Mouse (Mus musculus) bone marrow, adult 2 months (tissue): ENCODE measurements around the gene Znrf2.

Experiments
- CTCF ChIP-seq: fragments of 200-500 bp; IDR thresholded peaks from 2 replicates; pipeline ENCODE4 v1.5.1; 2011; ENCODE audit warnings: low read length, control low read depth; ENCODE audit not compliant: control insufficient read depth, insufficient read depth
- POLR2A ChIP-seq: fragments of 200-500 bp; IDR thresholded peaks from 2 replicates; pipeline ENCODE4 v1.6.1; 2011; ENCODE audit warnings: low read depth, mild to moderate bottlenecking, control low read depth, low read length, borderline replicate concordance; ENCODE audit not compliant: control insufficient read depth

DNA sequence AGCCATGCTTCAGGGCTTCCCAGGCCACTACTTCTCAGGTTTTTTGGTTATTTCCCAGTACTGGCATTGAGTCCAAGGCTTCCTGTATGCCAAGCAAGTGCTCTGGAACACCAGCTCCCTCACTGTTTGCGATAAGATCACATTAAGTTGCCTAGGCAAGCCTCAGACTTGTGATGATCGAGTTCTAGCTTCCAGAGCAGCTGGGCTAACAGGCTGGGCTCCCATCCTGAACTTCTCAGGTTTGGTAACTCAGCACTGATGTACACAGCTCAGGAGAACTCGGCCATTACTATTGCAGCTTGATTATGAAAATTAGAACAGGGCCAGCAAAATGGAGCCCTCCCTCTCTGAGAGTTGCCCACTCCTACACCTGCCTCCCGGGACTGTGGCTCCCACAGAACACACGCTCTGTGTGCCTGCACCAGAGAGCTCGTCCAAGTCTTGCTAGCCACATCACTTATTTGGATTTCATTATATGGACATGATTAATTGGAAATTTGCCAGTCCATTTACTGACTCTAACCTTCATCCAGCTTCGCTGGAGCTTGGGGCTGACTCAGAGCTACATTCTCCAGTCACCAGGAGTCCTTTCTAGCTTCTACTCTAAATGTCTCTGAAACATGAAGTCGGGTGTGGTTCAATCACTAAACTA, 14.5 kb downstream of the Znrf2 start:
- TF ChIP-seq CTCF: no peak
- no peak for TF ChIP-seq POLR2A
